9 mouse cellular contexts compared by ENCODE assay signal in the genomic region with DNA sequence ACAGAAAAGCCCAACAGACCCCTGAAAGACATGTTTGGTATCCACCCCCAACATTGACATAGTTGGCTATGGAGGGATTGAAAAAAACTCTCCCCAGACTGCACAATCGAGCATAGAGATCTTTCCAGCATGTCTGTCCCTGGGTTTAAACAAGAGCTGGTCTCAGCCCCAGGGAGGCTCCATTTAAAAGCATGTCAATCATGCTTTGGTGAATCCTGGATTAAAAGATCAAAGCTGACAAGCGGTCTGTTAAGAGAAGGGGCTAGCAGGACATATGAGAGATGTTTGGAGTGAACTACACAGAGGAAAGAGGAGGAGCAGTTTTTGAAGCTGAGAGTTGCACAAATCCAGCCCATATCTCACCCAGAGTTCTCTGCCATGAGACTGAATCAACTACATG. TPM values are rescaled to one million over a fixed set of nuclear protein-coding genes. Genes with fewer than 3 reads are reported as not detected.
"Had no signal": no experiment of that assay in that cellular context is flagged by ENCODE, and none has a peak within 500 bp of the region (broad histone marks: within the 10 kb centered on the region; RNA-seq: fewer than 3 reads in every experiment).

No protein-coding gene starts in this region.

- DNase-seq: kidney, adult 8-10 months; kidney, postnatal 25 days; layer of hippocampus, adult 9-11 months; lung, adult 18-20 months had no signal

- H3K27ac ChIP-seq: limb, embryonic 13.5 days; liver, embryonic 14.5 days; stomach, postnatal 0 days had no signal

- H3K4me3 ChIP-seq: limb, embryonic 13.5 days had no signal

- H3K4me1 ChIP-seq: limb, embryonic 13.5 days had no signal

- H3K36me3 ChIP-seq: limb, embryonic 13.5 days had no signal

- H3K27me3 ChIP-seq: limb, embryonic 13.5 days had no signal

- ATAC-seq: intestine, postnatal 0 days had no signal

- H3K4me2 ChIP-seq: limb, embryonic 13.5 days had no signal

- H3K9ac ChIP-seq: limb, embryonic 13.5 days; liver, embryonic 14.5 days had no signal

RNA-seq across cellular contexts. Expression of a gene that starts 38.5 kb away (rescaled TPM):
- total RNA-seq: megakaryocyte-erythroid progenitor cell, adult 5-6 weeks had no signal
